Mouse (Mus musculus) megakaryocyte progenitor cell, adult 5-6 weeks (primary cell): ENCODE measurements around the gene Hnf4a. TPM values are rescaled to one million over a fixed set of nuclear protein-coding genes. Genes with fewer than 3 reads are reported as not detected.
"Not testable (repeated sequence)": the region's sequence is repeated elsewhere in the genome, so short reads cannot be mapped to it uniquely, and the experiment has no call there.

ENCODE experiments used
- ATAC-seq: replicated peaks from 2 replicates; pipeline ENCODE4 v1.8.0; 2016; ENCODE audit warnings: mild to moderate bottlenecking, moderate TSS enrichment, inconsistent platforms; ENCODE audit not compliant: poor library complexity
- total RNA-seq, 2 experiments: library from RNA; stranded (forward) in 1 of 2; stranded (reverse) in 1 of 2; fragments of 157-497, 149-512 nt in 1 of 2; fragments of 200-1000 nt in 1 of 2; gene quantifications; 2 replicates each; pipeline versions ENCODE4 v1.2.3 to v1.2.4; 2015 to 2017

Hnf4a gene
- total RNA-seq (2015) (0.07 and 1.1 TPM in 2 replicates), total RNA-seq (2017) (0.75 and 2.6 TPM in 2 replicates)

GRCm38 (mm10) chr2:163506300-163507004, at the start of gene Hnf4a:
TSS of gene Hnf4a (plus strand) at chr2:163506808.
- no peak for ATAC-seq

DNA sequence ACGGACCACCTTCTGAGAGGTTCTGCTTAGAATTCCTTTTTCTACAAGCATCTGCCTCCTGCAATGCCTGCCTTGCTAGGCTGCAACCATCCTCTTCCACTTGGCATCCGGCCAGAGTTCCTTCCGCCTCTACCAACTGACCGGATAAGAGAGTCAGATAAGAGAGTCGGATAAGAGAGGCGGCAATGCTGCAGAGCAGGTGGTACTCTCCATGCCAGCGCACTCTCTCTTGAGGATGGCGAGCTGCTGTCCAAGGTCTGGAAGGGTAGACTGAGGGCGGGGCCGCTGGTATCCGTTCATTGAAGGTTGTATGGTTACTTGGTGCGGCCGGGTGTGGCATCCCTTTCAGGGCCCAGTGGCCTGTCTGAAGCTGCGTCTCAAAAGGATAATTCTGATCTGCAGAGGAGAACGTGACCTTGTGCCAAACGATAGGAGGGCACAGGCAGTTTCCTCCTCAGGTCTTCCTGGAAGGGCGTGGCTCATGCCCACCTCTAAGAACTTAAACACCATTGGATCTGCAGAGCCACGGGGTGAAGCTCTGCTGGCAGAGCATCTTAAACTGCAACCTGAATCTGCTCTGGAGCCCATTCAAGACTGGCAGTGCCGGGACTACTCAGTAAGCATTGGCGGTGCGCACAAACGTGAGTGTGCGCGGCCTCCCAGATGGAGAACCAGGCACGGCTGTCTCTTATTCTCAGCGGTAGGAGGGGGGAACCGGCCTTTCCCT, 47.9 kb upstream of the Hnf4a start:
- peak; percentile 76 for ATAC-seq

DNA sequence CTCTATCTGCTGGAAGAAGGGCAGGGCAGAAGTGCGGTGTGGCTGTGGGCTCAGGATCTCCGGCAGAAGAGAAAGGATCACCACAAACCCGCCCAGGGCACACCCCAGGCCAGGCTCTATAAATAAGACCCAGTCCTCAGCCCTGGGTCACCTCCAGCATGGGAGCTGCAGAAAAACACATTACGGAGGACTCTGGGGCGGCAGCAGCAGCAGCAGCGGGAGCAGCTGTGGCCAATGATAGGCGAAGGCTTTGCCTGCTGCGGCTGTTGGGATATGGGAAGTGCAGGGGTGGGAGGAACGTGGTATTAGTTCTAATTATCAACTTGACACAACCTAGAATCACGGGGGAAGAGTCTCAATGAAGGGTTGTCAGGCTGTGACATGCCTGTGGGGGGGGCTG, 47.2 kb upstream of the Hnf4a start:
- ATAC-seq, result peak; percentile 7; the same call in 1 of the 2 replicates

- ATAC-seq, result no peak
Measured at GRCm38 (mm10) chr2:163460622-163461021, 46.0 kb upstream of the Hnf4a start.

DNA sequence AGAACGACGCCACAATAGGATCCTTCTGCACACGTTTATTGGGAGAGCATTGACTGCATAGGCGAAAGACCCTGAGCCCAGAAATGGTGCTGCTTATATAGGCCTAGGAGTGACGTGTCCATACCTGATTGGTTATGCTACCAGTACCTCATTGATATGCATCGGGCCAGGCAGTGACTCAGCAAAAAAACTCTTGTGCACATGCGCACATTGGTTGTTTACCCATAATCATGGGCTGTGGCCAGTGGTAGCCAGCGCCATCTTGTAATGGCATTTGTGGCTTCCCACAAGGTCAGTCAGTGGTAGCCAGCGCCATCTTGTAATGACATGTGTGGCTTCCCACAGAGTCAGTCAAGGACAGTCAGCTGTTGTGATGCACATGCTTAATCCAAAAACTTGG, 45.3 kb upstream of the Hnf4a start:
- ATAC-seq, result not testable (repeated sequence)

DNA sequence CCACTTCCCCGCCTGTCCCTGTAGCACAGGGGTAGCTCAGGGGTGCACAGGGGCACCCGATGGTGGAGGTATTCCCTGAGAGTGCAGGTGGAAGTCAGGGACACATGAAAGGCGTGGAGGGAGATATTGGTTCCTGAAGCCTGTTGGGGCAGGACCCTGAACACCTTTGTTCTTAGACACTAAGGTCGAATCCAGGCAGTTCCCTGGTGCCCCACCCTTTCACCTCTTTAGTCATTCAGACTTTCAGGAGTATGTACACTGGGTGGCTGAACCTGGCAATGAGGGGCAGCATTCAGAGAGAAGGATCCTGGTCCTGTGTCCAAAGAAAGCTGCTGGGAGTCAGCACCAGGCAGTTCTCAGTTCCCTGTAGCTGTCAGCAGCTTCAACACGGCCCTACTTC, 44.2 kb upstream of the Hnf4a start:
- ATAC-seq, result no peak

- ATAC-seq, result no peak
Measured at GRCm38 (mm10) chr2:163462801-163463200, 43.8 kb upstream of the Hnf4a start.

DNA sequence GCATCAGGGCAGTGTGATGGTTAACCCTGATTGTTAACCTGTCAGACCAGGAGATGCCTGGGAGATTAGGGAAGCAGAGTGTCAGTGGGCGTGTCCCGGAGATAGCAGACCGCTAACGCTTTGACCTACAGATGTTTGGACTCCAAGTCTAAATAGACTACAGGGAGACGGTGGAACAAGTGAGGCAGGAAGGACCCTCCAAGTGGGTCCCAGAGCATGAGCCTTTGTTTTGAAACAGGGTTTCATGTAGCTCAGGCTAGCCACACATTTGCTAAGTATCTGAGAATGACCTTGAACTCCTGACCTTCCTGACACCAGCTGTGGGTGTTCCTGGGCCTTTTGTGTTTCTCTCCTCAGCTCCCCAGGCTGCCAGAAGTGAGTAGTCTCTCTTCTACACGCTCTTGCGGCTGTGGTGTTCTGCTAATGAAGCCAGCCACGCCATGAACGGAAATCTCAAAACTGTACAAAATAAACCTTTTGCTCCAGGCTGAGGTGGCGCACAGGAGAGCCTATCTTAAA, 43.3 kb upstream of the Hnf4a start:
- ATAC-seq, result no peak

DNA sequence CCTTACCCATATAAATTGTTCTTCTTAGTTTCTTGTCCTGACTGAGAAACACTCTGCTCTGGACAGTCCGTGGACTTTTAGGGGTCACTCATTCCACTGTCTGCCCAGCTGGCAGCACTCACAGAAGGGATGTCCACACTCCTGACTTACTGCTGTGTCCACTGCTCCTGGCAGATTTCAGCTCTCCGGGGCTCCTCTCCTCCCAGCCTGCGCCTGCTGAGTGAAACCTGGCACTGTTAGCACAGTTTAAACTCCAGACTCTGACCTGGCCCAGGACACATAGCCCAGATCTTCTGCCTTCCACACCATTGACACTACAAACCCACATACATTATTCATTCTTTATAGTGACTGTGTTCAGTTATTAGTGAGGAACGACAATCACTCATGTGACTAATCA, 42.6 kb upstream of the Hnf4a start:
- no peak for ATAC-seq

DNA sequence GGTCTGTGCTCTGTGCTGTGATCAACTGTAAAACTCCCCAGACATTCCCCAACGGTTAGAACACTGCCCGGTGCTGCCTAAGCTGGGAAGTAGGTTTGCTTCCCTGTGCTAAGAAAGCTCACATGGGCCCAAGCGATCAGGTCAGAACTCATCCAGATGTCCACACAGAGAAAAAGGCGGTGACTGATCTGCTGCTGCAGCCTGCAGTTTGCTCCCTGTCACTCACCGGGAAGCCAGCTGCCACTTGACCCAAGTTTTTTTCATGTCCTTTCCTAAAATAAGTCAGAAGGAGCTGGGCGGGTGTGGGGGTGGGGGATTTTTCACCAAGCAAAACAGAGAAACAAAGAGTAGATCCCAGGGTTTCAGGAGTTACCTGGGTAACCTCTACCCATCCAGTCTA, 42.0 kb upstream of the Hnf4a start:
- no peak for ATAC-seq

DNA sequence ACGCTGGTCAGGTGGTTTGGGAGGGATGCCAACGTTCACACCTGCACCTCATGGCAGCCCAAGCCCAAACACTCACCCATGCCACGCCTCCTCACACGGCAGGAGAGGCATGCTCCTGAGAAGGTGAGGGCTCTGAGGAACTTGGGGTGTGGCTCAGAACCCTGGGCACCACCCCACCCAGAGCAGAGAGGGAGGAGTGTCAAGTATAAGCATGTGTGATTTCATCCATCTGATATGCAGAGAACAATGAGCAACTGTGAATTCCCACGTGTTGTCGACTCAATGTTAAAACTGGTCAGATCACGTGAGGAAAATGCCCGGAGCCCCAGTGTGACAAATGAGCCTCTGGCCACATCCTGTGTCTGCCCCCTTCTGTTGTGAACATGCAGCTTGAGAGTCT, 39.8 kb upstream of the Hnf4a start:
- no peak for ATAC-seq

DNA sequence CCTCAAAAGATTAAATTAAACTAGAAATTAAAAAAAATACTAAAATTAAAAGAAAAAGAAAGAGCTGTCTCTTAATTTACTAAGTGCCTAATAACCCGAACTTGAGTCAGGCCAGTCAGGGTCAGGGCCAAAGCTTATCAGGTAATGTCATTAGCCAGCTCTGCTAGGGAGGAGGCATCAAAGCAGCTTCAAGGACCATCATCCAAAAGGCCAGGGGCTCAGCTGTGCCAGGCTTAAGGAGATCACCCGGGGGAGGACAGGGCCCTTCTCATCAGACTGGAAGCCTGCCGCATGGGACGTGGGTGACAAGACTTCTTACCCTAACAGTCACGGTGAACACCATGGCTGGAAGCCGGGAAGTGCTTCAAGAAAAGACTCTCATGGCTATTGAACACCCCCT, 39.0 kb upstream of the Hnf4a start:
- ATAC-seq, result no peak

DNA sequence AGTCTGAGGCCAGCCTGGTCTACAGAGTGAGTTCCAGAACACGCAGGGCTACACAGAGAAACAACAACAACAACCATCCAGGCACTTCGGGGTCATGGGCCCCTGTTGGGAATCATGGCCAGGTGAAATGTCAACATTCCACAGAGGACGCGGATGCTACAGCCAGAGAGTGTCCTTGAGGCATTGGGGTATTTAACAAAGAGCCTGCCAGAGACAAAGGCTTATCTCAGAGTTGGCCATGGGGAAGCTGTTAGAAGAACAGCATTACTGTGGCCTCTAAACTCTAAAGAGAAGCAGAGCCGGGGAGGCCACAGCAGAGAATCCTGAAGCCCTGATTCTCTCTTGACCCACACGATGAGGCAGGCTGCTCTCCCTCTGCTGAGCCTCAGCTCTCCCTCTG, 37.7 kb upstream of the Hnf4a start:
- ATAC-seq, result no peak

GRCm38 (mm10) chr2:163469711-163470110, 36.9 kb upstream of the Hnf4a start:
- no peak for ATAC-seq

- ATAC-seq, result no peak
Measured at GRCm38 (mm10) chr2:163471136-163471535, 35.5 kb upstream of the Hnf4a start.

- peak; percentile 63 for ATAC-seq
Measured at GRCm38 (mm10) chr2:163471710-163472465, 34.7 kb upstream of the Hnf4a start.

DNA sequence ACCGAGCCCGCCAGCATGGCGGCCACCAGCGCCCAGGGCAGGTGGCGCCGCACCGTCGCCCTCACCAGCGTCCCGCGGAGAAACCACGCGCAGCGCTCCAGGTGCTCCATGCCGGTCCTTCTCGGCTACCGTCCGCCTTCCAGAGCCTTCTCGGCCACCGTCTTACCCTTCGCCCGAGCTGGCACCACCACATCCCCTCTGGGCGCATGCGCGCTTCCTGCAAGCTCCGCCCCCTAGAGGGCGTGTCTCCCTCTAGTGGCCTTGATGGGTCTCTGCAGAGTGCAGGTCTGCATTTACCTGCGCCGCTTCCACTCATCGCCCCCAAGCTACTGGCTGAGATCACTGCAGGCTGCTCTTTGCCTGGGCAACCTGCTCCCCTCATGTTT, 34.1 kb upstream of the Hnf4a start, which contains the start of gene Fitm2:
Fitm2 (minus strand) TSS at position 164 of the 386 bp plus-strand sequence.
- peak; percentile 95 for ATAC-seq

DNA sequence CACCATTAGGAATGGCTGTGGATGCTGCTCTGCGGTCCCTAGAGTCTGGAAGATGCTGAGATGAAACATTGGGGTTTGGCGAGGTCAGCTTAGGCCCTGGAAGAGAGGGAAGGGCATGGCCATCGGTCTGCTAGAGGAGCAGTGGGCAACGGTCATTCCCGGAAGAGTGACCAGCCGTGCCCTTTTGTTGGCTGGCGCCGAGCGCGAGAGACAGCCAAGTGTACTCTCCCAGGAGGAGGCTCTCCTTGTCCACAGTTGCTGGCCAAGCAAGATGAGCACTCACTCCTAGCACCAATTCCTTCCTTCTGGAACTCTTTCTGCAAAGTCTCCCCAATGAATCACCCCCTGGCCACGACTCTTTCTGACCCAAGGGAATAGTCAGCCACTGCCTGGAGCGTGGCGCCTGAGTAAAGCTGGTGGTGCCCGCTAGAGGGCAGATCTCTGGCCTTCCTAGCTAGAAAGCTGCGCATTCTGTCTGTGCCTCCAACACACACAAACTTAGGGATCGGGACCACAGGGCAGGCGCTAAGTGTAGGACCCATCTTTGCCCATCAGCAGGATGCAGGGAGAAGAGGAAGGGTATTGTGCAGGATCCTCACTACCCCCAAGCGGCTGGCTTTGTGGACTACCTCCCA, 26.3 kb upstream of the Hnf4a start:
- ATAC-seq, result peak; percentile 58

- ATAC-seq, result peak; percentile 23; the same call in 1 of the 2 replicates
Measured at GRCm38 (mm10) chr2:163481539-163482029, 25.0 kb upstream of the Hnf4a start.

DNA sequence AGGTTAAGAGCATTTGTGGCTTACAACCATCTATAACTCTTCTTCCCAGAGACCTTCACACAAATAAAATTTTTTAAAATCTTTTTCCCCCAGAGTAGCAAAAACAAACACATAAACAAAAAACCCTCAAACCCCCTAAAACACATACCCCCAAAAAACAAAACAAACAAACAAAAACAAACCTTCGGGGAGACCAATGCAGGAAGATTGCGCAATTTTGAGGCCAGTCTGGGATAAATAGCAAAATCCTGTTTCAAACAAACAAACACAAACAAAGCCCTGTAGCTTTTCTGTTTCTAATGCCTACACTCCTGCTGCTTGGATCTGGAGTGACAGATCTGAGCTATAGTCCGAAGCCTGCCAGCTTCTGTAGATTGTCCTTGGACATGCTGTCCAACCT, 19.2 kb upstream of the Hnf4a start:
- ATAC-seq, result no peak
